Mouse (Mus musculus) lung, adult 18-20 months (tissue): ENCODE measurements around the gene Asap2.

Source experiments
- DNase-seq, 2 experiments: peaks; one replicate each; pipeline ENCODE4 v3.0.0; 2022; ENCODE audit warnings: mixed read lengths in 2 of 2

Gene Asap2

DNA sequence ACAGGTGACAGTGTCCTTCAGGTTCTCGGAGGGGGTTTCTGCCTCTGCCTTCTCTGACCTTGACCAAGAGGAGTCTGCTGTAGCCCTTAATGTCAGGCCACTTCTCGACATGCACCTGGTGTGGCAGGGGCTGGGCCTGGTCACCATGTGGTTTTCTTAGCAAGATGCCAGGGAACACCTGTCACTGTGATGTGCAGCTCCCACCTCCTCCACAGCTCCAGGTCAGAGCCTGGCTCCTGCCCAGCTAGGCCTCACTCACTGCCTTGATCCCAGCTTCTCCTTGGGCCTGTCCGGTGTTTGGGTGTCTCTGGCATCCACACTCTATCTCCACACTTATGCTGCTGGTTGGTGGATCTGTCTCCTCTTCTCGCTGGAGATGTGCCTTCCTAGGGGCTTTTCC, 142.8 kb downstream of the Asap2 start:
- DNase-seq, result no peak

DNA sequence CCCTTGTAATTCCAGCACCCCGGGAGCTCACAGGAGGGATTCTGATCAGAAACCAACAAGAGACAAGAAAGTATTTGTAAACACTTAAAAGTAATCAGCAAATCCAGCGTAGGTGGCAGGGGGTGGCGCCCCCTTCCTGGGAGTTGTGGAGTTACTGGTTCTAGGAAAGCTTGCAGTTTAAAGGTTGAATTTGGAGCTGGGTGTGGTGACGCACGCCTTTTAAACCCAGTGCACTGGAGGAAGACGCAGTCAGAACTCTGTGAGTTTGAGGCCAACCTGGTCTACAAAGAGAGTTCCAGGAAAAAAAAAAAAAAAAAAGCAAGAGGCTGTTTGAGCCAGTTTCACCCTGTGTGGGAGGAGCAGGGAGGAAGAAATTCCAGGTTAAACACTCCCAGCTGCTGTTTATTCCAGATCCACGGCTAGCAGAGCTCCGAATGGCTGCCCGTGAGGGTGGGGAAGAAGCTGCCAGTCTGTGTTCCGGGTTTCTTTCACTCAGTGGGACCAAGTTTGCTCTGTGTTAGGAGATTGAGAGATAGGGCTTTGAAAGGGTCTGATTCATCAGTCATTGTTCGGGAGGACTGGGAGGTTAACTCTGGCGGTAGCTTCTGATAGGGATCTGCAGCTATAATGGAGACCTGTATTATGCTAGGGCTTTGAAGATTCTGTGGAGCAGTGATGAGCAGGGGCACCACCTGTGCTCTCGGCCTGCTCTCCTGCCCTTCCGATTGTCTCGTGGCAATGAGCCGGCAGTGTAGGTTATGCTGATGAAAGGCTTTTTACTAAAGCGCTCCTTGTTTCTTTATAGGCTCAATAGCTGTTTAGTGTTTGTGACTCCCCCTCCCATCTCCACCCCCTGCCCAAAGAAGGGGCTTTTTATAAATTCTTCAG, 144.0 kb downstream of the Asap2 start:
- no peak for DNase-seq

DNA sequence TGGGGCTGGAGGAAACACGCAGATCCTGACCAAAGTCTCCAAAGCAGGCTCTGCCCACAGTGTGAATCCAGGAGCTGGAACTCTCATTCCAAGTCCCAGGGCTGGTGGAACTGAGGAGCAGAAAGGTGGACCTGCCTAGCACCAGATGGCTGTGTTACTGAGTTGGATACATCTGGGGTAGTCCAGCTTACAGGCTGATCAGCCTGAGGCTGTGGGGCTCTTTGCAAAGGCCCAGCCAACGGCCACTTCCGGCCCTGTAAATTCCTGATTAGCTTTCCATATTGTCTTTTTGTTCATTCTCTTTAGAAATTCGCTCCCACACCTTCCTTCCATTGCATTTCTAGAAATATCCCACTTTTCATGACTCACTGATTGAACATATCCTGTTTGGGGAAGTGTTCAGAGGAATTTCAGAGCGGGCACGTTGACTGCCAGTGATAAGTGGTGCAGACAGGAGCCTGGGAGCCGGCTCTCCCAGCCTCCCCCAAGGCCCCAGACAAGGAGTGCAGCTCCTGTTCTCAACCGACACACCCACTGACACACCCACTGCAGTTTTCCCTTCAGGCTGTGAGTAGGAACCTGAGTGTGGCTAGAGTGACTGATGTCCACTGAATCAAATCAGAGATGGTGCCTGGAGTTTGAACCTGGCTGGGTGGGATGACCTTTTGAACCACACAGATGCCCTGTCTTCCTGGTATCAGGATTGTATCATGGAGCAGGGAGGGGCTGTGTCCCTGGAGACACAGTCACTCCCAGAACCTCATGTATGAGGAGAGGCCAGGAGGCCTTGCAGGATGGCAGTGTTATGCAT, 145.6 kb downstream of the Asap2 start:
- peak; percentile 53 to 60 for DNase-seq

DNA sequence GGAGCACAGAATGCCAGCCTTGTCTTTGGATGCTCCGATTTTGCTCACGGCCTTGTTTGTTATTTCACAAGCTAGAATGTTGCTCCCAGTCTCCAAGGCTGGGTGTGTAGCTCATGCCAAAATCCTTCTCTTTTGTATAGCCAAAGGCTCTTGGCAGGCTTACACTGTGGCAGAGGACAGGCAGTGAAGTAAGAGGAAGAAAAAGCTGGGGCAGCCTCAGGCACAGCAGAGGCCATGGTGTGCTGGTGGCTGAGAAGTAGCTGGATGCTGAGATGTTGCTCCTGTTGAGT, 146.1 kb downstream of the Asap2 start:
- peak; percentile 29 to 44 for DNase-seq

DNA sequence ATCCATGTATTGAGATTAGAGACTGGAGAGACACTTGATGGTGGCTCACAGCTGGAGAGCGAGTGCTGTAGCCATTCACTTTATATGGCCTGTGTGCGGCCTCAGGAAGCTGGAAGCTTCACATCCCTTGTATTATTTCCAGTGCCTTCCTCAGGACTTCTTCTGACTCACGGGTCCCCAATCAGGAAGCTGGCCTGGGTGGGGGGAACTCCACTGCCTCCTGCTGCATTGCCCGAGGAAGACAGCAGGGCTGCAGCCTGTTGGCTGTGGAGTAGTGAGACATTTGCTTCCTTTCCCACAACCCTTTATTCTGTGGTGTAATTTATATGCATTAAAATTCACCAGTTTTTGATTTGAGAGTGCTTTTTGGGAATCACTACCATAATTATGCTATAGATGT, 149.3 kb downstream of the Asap2 start:
- peak in 1 of 2 experiments; percentile 48 for DNase-seq

DNA sequence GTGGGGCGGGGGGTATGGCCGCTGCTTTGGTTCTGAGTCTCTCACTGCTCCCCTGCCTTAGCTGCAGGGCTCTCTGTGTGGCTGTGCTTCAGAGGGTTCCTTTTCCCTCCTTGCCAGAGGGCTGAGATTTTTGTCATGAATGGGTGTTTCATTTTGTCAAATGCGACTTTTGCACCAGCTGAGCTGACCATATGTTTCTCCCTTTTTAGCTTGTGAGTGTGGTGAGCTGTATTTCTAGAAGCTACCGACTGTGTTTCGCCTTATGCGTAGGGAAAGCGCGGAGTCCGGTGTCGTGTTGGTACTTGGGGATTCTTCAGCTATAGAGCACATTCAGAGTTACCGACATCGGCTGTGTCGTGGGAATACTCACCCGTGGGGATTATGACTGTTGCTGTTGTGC, 149.9 kb downstream of the Asap2 start:
- no peak for DNase-seq

DNA sequence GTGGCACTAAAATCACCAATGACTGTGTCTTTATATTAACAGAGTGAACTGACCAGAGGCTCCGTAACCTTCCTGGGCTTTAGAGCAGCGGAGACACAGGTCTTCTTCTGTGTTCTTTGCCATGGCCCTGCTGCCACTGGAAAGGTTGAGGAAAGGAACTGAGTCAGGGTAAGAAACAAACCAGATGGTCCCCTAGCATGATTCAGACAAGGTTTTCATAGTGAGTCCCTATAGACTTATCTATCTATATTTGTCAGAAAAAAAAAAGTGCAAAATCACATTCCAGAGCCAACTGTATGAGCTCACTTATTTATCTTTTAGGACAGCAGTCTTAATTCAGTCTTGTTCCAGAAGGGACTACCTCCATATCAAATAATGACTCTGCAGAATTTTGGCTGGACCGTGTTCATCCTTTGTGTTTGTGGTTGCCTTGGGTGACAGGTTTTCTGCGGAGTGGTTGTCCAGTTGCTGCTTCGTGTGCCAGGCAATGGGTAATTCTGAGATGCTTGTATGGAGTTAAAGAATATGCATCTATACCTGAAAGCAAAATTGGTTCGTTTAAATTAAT, 150.6 kb downstream of the Asap2 start:
- DNase-seq, result no peak

DNA sequence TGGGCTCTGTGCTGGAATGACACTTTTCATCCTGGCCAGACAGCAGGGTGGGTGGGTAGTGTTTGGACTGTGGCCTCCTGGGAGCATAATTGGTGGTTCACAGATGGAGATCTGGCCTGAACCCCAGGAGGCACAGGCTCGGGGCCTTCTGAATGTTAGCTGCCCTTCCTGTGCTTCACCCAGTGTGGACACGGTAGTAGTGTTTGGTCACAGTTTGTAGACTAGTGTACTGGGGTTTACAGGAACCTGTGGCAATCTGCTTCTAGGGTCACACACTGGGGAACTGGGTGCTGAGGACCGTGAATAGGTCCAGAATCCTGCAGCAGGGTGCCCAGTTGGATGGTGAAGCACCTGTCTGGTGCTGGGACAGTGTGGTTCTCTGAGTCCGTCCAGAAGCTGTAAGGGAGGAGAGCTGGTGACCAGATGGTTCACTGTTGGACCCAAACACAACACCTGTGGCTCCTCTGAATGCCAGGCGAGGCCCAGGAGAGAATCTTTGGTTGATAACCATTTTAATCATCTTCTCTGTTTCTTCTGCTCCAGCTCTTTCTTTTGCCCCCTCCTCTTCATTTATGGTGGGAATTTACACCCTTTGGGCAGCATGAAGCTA, 151.5 kb downstream of the Asap2 start:
- DNase-seq, result no peak

DNA sequence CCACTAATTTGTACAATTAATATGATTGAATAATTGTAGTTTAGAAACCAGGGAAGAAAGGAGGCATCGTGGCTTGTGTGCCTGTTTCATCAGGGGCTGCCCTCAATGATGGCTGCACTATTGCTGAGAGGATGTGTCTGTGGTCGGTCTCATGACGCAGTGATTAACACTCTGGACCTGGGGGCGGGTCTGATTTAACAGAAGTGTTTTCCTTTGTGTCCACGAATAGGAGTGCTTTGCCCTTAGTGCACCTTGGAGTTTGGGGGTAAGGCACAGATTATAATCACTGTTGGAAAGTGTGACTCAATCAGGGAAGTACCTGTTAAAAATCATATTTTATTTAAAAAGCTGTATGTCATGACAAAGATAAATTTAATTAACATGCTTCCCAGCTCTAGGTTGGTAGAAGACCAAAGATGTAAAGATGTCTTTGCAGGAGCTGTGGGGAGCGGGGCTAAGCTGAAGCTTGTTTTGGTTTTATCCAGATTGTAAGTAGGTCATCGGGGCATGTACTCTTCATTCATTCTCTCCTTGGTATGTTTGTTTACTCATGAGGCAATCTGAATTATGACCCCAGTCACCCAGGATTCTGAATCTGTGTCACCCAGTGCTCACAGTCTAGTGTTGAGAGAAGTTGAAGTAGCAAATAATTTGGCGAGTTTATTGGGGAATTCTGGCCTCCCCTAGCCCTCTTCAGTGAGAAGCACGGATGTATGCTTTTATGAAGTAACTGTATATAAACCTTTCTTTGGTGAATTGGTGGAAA, 152.4 kb downstream of the Asap2 start:
- no peak for DNase-seq

DNA sequence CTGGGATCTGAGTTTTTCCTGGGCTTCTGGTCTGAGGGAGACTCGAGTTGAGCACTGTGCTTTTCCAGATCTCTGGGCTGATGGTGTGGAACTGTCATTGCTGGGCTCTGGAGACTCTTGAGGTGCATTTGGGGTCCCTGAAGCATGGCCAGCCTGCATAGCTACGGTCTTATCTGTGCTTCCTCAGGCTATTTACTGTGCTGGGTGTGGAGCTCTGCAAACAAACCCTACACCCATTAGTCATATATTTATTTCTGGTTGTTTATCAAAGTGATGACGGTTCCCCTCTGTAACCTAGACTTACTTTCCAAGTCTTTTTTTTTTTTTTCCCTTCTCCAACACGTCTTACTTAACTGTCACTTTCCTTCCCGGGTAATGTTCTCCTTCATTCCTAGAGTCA, 154.3 kb downstream of the Asap2 start:
- DNase-seq, result peak in 1 of 2 experiments; percentile 46

DNA sequence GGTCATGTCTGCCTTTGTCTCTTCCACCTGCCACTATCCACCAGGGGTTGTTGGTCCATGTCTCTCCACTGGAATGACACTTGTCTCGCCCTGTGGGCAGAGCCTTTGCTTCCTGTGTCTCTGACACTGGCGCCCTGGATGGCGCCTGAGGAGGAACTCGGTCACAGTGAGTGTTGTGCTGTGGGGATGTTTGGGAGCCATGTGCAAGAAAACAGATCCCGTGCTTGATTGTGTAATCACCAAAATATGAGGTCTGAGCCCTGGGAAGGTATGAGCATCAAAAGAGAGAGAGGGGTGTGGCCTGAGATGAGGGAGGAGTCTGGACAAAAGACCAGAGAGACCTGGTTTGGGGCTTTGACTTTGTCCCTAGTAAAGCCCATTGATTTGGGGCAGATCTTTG, 154.8 kb downstream of the Asap2 start:
- peak; percentile 42 to 61 for DNase-seq

DNA sequence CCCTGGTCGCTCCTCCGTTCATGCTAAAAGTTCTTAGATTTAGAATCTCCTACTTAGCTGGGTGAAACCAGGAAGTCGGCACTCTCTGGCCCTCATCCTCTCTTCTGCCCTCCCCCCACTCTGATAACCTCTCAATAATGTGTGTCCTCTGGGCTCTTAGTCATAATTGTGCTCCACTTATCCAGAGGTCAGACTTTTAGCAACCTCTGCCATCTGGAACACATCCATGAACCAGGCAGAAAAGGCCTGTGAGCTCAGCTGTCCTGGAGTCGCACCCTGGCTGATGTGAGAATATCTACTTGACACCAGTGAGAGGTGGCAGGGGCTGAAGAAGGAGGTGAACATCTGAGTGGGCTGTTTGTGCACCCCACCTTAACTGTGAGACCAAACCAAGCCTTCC, 156.6 kb downstream of the Asap2 start:
- DNase-seq, result no peak

DNA sequence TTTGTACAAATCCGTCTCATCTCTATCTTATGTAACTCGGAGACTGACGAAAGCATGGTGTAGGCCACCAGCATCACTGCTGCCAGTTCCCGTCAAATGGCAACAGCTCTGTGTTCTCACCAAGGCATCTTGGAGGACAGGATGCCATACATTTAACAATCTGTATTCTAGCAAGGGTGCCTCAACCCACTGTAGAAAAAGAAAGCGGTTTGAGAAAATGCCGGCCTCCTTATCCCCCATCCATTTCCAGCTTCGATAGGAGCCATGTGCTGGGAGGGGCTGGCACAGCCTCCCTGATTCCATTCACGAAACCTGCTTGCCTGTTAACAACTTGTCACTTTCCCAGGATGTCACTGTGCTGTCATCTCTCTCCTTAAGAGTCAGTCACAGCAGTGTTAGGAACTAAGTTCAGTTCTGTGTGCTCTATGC, 163.0 kb downstream of the Asap2 start:
- no peak for DNase-seq

DNA sequence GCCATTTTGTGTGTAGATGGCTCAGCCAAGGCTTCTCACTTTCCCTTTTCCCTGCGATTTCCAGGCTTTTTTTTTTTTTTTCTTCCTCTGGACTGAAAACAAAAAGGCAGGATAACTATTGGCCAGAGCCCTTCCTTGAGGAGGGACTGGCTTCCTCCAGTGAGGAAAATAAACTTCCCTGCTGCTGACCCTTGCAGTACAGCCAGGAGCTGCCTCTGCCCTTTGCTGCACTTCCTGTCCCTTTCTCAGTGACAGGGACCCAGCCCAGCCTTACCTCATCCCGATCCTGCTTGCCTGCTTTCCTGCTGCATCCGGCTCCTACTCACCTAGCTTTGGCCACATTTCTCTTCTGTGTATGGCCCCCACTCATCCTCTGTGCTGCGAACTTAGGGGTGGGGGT, 164.8 kb downstream of the Asap2 start:
- peak; percentile 59 to 72 for DNase-seq

DNA sequence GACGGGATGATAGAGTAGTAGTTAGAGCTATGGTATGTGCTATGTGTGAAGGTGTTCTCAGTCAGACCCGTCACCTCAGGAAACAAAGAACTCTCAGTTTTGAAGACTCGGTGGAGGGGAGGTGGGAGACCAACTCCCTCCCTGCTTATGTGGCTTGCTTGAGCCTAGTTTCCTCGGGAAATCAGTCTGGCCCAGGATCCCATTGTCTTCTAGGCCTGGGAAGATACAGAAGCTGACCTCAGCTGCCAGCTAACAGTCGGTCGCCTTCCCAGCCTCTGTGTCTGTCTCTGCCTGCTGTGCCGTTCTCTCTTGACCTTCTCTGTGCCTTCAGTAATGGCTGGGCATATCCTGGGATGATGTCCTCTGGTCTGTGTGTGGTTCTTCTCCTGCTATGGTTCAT, 169.0 kb downstream of the Asap2 start:
- peak in 1 of 2 experiments; percentile 45 for DNase-seq

DNA sequence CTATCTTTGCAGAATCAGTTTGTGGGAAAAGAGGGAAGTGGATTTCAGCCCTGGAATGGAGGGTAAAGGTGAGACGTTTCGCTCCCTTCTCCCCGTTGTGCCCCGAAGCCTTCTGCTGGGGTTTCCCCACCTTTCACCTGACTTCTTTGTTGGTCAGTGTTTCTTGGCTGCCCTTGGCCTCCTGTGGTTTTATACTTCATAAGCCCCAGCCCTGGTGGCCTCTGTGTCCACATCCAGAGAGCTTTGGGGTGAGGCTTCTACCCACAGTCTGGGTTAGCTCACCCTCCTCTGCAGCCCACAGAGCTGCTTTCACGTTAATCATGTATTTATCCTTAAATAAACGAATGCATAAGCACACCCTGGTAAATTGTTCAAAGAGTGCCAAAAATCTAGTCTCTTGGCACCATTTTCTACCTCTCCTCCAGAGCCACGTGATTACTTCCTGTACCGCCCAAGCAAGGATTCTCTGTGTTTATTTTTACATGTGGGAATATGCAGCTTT, 170.1 kb downstream of the Asap2 start:
- peak; percentile 56 to 61 for DNase-seq

DNA sequence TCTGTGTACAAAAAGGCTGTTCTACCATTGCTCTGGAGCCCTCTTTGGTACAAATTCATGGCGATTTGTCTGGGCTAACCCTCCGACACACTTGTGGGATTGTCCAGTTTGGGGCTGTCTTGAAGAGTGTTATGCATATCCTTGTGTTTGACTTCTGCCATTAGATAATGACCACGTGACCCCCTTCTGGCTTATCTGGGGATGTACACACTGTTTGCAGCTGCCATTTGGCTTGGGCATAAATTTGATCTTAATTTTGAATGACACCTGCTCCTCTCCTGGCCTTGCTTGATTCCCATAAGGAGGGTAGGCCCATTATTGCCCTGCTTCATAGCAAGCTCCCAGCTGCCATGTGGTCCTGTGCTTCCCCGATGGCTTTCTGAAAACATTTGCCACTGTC, 171.6 kb downstream of the Asap2 start:
- DNase-seq, result no peak

DNA sequence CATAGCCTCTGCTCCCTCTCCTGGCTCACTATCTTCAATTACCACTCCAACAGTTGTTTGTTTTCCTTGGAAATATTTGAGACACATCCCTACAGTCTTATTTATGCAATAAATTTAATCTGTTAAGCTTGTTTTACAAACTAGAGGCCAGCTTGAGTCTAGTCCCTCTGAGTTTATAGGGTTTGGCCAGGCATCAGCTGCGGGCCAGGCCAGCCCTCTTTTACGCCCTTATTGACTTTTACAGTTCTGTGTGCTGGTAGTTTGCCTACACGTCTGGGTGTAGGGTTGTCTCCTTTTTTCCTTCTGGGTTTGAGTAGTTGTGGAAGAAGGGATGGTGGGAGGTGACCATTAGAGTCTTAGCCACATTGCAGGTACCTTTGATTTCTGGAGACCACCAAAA, 173.4 kb downstream of the Asap2 start:
- no peak for DNase-seq

DNA sequence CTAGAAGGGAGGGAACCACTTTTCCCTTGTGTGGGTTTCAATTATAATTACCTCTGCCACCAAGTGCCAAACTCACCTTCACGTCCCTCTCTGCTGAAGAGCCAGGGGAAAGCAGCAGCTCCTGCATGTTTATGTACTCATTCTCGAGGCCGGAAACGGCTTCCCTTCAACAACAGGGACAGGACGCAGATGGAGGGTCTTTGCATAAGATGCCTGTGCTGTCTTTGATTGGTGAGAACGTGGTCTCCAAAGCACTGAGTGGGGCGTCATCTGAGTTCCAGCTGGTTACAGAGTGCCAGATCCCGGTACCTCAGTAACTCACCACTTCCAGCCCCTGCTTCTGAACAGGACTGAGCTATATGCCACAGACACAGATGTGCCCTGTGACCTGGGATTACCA, 174.0 kb downstream of the Asap2 start:
- DNase-seq, result no peak

DNA sequence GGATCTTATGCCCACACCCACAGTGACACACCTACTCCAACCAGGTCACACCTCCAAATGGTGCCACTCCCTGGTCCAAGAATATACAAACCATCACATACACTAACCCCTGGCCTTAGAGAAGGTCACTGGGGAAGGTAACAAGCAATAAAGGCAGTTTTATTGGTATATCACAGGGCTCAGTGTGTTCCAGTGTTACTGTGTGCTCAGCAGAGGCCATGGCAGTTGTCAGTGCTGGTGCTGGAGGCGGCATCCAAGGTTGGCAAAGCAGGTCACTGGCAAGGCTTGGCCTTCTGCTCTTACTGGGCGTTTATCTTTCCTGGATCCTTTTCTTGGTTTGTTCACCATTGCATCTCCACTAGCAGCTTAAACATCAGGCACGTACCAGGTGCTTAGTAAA, 174.9 kb downstream of the Asap2 start:
- no peak for DNase-seq

DNA sequence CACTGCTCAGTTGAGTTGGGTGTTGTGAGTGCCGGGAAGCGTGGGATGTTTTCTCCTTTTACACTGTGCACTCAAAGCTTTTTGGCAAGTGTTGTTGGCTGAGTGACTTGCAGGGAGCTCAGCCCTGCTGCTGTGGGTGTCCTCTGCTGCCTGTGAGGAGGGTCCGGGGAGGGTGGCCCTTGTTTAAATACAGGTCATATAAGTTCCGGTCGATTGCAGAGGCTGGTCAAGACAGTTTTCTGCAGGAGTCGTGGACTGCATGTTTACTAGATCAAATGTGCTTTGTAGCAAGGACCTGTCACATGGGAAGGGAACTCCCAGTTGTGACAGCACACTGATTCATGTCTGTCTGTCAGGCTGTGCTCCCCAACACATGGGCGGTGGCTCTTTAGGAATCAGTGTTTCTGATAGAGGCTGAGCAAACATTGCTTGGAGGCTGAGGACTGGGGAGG, 175.7 kb downstream of the Asap2 start:
- peak; percentile 26 to 49 for DNase-seq

DNA sequence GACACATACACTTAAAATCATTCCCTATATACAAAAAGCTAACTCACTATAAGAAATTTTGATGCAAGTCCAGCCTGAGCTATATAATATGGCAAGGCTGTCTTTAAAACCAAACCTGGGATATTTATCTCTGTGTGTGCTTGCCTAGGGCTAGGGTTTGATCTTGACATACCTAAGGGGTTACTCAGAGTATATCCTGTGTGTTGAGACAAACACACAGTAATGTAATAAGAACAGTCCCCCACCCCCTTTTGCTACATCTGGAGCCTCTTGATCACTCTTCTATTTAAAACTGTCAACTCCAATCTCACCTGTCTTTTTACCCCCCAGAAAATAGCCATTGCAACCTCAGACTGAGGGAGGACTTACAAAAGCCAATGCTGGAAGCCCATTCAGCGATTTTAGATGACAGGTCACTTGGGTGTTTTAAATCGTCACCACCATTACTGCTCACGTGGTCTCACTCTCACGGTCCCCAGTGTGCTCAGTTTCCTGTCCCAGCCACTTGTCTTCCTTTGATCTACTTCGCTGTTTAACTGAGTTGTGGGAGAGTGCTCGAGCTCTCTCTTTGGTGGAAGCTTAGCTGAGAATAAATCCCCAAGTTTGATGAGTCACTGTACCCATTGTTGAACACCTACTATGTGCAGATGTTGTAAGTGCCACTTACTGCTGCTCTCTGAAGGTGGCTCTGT, 176.8 kb downstream of the Asap2 start:
- peak in 1 of 2 experiments; percentile 26 for DNase-seq
